Mouse (Mus musculus) embryonic facial prominence, embryonic 15.5 days (tissue): ENCODE data around the gene Slc6a18. TPM values are rescaled to one million over a fixed set of nuclear protein-coding genes. Genes with fewer than 3 reads are reported as not detected.
A peak's percentile ranks its signal among the peaks of the same experiment; 100 is the strongest.

ENCODE experiments used
- ATAC-seq: fragments of 200-750 bp; cut with Nextera tagmentation; 2 replicates; pipeline ENCODE4 v1.8.0; 2017; ENCODE audit warnings: low read depth, moderate TSS enrichment; ENCODE audit not compliant: insufficient number of reproducible peaks, low FRiP score, low TSS enrichment
- H3K27ac ChIP-seq: fragments of 300-500 bp; sonication (generic); replicated peaks from 2 replicates; pipeline ENCODE4 v1.5.1; 2015; ENCODE audit warnings: mild to moderate bottlenecking, inconsistent platforms
- H3K27me3 ChIP-seq: fragments of 300-500 bp; sonication (generic); 2 replicates; pipeline ENCODE4 v1.6.1; 2015; ENCODE audit warnings: inconsistent platforms
- H3K36me3 ChIP-seq: fragments of 300-500 bp; sonication (generic); 2 replicates; pipeline ENCODE4 v1.6.1; 2015; ENCODE audit warnings: mild to moderate bottlenecking, inconsistent platforms
- H3K4me1 ChIP-seq: fragments of 300-500 bp; sonication (generic); 2 replicates; pipeline ENCODE4 v1.6.1; 2015; ENCODE audit warnings: inconsistent platforms
- H3K4me2 ChIP-seq: fragments of 300-500 bp; sonication (generic); replicated peaks from 2 replicates; pipeline ENCODE4 v1.6.1; 2015; ENCODE audit warnings: mild to moderate bottlenecking, inconsistent platforms
- H3K4me3 ChIP-seq: fragments of 300-500 bp; sonication (generic); replicated peaks from 2 replicates; pipeline ENCODE4 v1.5.1; 2015; ENCODE audit warnings: mild to moderate bottlenecking, inconsistent platforms
- H3K9ac ChIP-seq: fragments of 300-500 bp; sonication (generic); 2 replicates; pipeline ENCODE4 v1.6.1; 2015; ENCODE audit warnings: inconsistent platforms
- H3K9me3 ChIP-seq: fragments of 300-500 bp; sonication (generic); replicated peaks from 2 replicates; pipeline ENCODE4 v1.6.1; 2016; ENCODE audit warnings: inconsistent platforms
- WGBS: fragments of 180-500 bp; shearing (Covaris S2); methylation state at CpG from one replicate; pipeline ENCODE4 v1.1.7; 2015; 5-methylcytosine and 5-hydroxymethylcytosine counted together
- polyA plus RNA-seq: library from polyadenylated mRNA; unstranded; fragments of >200 nt; fragmentation: Nextera tagmentation; extraction: Ambion mirVana; gene quantifications from 2 replicates; pipeline ENCODE4 v1.2.1, GENCODE M21; 2015

Slc6a18 gene
- polyA plus RNA-seq, 1 experiment from 2014 or later: not detected

DNA sequence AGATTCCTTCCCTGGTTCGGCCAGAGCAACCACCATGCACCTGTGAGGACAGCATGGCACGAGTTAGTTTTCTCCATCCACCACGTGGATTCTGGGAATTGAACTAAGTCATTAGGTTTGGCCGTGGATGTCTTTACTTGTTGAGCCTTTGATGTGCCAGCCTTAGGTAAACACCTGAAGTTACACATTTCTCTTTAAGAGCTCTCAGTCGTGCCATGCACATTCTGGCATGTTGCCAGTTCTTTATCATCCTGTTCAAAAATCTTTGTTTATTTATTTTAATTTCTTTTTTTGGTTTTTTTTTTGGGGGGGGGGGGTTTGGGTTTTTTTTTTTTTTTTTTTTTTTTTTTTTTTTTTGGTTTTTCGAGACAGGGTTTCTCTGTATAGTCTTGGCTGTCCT is 40.0 kb downstream of the Slc6a18 start:
- Histone ChIP-seq H3K27me3 (no peaks in the 10 kb centered on the region), H3K4me2 (no peak overlapping the region), H3K27ac (no peak overlapping the region), H3K9me3 (no peaks in the 10 kb centered on the region), H3K4me3 (no peak overlapping the region), H3K9ac (no peak overlapping the region), H3K36me3 (peaks cover 37% of the 10 kb centered on the region), H3K4me1 (no peaks in the 10 kb centered on the region)
- 75% methylated on average over 5 of the region's 6 CpGs for WGBS
- ATAC-seq: no peak

DNA sequence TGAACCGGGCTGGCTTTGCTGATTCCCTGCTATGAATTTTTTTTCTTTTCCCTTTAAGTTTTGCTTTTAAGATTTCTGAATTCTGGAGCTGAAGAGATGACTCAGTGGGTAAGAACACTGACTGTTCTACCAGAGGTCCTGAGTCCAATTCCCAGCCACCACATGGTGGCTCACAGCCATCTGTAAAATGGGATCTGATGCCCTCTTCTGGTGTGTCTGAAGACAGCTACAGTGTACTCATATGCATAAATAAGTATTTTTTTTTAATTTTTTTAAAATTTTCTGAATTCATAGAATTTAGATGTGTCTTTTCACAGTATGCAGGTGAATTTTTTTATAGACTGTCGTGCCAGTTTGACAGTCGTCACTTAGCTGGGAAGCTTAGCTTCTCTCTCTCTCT is 46.0 kb downstream of the Slc6a18 start:
- Histone ChIP-seq H3K27ac (no peak overlapping the region), H3K9ac (no peak overlapping the region), H3K4me1 (peaks cover 13% of the 10 kb centered on the region), H3K4me2 (no peak overlapping the region), H3K9me3 (no peaks in the 10 kb centered on the region), H3K36me3 (peaks cover 21% of the 10 kb centered on the region), H3K4me3 (no peak overlapping the region), H3K27me3 (no peaks in the 10 kb centered on the region)
- WGBS: 87% methylated on average over 3 of the region's 3 CpGs
- ATAC-seq: no peak

DNA sequence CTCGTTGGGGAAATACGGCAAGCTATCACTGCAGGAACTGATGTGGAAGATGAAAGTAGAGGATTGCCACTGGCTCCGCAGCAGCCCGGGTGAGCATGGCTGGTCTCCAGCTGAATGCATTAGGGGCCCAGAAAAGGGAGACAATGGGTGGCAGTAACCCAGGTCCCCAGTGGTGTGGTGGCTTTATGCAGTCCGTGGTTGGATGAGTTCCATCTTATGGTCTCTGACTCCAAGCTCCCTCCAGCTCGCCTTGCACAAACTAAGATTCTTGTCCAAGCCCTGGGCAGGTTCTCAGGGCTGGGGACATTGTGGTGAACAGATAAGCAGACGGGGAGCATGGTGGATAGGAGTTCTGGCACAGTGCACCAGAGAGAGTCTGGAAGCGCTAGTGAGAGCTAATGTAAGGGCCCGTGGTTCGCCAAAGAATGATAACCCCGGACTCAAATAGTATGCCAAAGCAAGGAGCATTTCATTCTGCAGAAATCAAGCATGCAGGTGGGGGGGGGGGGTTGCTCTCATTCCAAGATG is 49.2 kb downstream of the Slc6a18 start:
- no peaks in the 10 kb centered on the region for H3K9me3 ChIP-seq
- WGBS: 84% methylated on average over 11 of the region's 11 CpGs
- no peak for ATAC-seq
- H3K27ac ChIP-seq: no peak overlapping the region
- H3K4me3 ChIP-seq: no peak overlapping the region
- H3K4me2 ChIP-seq: 0 out of 2 replicates have a peak overlapping the region, but pooled peaks have one; percentile 1
- H3K36me3 ChIP-seq: peaks cover 1% of the 10 kb centered on the region; the same call in 1 of the 2 replicates
- no peaks in the 10 kb centered on the region for H3K27me3 ChIP-seq
- H3K4me1 ChIP-seq: peaks cover 13% of the 10 kb centered on the region
- no peak overlapping the region for H3K9ac ChIP-seq

DNA sequence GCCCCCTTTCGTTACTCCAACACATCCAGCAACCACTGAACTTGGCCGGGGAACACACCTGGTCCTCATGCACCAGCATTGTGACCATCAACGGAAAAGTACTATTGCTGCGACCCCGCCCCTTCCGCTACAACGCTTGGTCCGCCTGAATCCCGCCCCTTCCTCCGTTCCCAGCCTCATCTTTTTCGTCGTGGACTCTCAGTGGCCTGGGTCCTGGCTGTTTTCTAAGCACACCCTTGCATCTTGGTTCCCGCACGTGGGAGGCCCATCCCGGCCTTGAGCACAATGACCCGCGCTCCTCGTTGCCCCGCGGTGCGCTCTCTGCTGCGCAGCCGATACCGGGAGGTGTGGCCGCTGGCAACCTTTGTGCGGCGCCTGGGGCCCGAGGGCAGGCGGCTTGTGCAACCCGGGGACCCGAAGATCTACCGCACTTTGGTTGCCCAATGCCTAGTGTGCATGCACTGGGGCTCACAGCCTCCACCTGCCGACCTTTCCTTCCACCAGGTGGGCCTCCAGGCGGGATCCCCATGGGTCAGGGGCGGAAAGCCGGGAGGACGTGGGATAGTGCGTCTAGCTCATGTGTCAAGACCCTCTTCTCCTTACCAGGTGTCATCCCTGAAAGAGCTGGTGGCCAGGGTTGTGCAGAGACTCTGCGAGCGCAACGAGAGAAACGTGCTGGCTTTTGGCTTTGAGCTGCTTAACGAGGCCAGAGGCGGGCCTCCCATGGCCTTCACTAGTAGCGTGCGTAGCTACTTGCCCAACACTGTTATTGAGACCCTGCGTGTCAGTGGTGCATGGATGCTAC is 50.9 kb downstream of the Slc6a18 start, which contains the start of gene Tert:
Tert (plus strand) TSS at position 167 of the 805 bp plus-strand sequence.
- Histone ChIP-seq H3K27me3 (no peaks in the 10 kb centered on the region), H3K4me1 (peaks cover 13% of the 10 kb centered on the region), H3K4me2 (peak within 1 kb of the TSS; percentile 96), H3K4me3 (peak within 1 kb of the TSS; percentile 69), H3K27ac (no peak within 1 kb of the TSS), H3K9ac (peak within 1 kb of the TSS; percentile 57), H3K9me3 (no peaks in the 10 kb centered on the region), H3K36me3 (peaks cover 3% of the 10 kb centered on the region; the same call in 1 of the 2 replicates)
- 8% methylated on average over 47 of the region's 47 CpGs for WGBS
- ATAC-seq: peak; percentile 71

- WGBS: 42% methylated on average over 6 of the region's 6 CpGs
Measured at GRCm38 (mm10) chr13:73626410-73626744, 51.4 kb downstream of the Slc6a18 start.

DNA sequence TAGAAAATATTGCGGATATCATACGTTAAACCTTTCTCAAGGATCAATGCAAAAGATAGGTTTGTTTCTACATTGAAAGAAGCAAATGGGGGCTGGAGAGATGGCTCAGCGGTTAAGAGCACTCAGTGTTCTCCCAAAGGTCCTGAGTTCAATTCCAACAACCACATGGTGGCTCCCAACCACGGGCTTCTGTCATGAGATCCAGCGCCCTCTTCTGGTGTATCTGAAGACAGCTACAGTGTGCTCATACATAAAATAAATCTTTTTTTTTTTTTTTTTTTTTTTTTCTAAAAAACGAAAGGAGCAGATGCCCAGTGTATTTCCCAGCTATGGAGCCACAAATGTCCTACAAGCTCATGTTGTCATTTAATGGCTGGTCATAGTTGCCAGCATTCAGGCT is 57.2 kb downstream of the Slc6a18 start:
- Histone ChIP-seq H3K27ac (no peak overlapping the region), H3K36me3 (peaks cover 64% of the 10 kb centered on the region), H3K9ac (no peak overlapping the region), H3K4me2 (no peak overlapping the region), H3K4me1 (no peaks in the 10 kb centered on the region), H3K9me3 (no peaks in the 10 kb centered on the region), H3K27me3 (no peaks in the 10 kb centered on the region), H3K4me3 (no peak overlapping the region)
- ATAC-seq: no peak
- 68% methylated on average over 6 of the region's 6 CpGs for WGBS

More at GRCm38 (mm10) chr13:73626410-73626744, 51.4 kb downstream of the Slc6a18 start:
- Histone ChIP-seq H3K9me3 (no peaks in the 10 kb centered on the region), H3K27me3 (no peaks in the 10 kb centered on the region), H3K4me2 (peak overlapping the region; percentile 96), H3K9ac (peak overlapping the region; percentile 57; the same call in 1 of the 2 replicates), H3K4me1 (peaks cover 13% of the 10 kb centered on the region), H3K27ac (no peak overlapping the region), H3K36me3 (peaks cover 9% of the 10 kb centered on the region; the same call in 1 of the 2 replicates), H3K4me3 (peak overlapping the region; percentile 69)
- 0 out of 2 replicates have a peak, but pooled peaks have one; percentile 22 for ATAC-seq

DNA sequence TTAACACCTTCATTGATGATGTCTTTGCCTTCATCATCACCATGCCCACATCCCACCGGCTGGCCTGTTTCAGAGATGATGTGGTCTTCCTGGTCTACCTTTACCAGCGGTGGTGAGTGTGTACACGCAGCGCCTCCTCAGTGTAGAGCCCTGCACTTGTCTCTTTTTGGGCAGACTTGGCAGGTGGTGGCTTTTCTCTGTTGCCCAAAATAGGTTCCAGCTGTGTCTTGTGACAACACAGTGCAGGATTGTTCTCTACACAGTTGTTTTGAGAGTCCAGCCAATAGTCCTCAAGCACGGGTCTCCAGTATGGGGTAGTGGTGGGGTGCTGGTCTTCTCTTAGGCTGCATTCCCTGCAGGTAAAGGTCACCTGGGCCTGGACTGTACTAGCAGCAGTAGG is 59.4 kb downstream of the Slc6a18 start:
- Histone ChIP-seq H3K27ac (no peak overlapping the region), H3K9ac (no peak overlapping the region), H3K4me2 (no peak overlapping the region), H3K4me3 (no peak overlapping the region), H3K36me3 (peaks cover 86% of the 10 kb centered on the region), H3K4me1 (no peaks in the 10 kb centered on the region), H3K9me3 (no peaks in the 10 kb centered on the region), H3K27me3 (no peaks in the 10 kb centered on the region)
- no peak for ATAC-seq
- WGBS: 87% methylated on average over 5 of the region's 5 CpGs

Other genes starting within 250 kb of the Slc6a18 start
- 31.8 and 35.0 TPM in 2 replicates for gene Lpcat1, start 210.8 kb downstream of the Slc6a18 start, polyA plus RNA-seq
- 0.08 and 0.17 TPM in 2 replicates for gene Slc6a3, start 141.3 kb downstream of the Slc6a18 start, polyA plus RNA-seq
- gene Clptm1l, start 74.0 kb downstream of the Slc6a18 start, polyA plus RNA-seq: 137 and 141 TPM in 2 replicates
- 4.6 and 4.9 TPM in 2 replicates for gene Tert, start 51.1 kb downstream of the Slc6a18 start, polyA plus RNA-seq
- gene Slc6a19, start 26.8 kb upstream of the Slc6a18 start, polyA plus RNA-seq: 0.25 and 0.62 TPM in 2 replicates
- 14.4 and 18.4 TPM in 2 replicates for gene Slc12a7, start 55.1 kb upstream of the Slc6a18 start, polyA plus RNA-seq
- 40.2 and 42.1 TPM in 2 replicates for gene Nkd2, start 169.6 kb upstream of the Slc6a18 start, polyA plus RNA-seq